Mouse (Mus musculus): ENCODE measurements around the gene Apoc4. TPM values are rescaled to one million over a fixed set of nuclear protein-coding genes. Genes with fewer than 3 reads are reported as not detected.

The Apoc4 gene
- not detected in 2 replicates for polyA plus RNA-seq (2021; fragmentation: Nextera tagmentation)
- long read RNA-seq, experiment 1, result 0 reads
- long read RNA-seq, experiment 2, result 0 reads

DNA sequence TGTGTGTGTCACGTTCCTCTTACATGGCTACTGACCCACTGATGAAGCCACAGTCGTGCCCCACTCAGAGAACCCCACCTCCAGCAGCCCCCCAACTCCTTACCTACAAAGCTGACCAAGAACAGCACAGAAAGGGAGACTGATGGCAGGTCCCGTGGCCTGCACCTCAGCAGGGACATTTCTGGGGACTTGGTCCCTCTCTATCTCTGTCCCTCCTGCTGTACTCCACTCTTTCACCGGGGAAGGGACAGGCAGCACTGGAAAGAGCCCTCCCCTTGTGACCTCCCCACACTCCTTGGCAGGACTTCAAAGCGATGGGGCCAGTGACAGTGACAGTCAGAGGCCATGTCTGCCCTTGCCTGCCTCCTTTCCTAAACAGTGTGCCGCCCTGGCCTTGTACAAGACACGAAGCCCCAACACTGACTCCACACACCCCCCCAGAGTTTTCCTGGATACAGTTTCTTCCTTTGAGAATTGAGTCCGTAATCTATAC, at the start of gene Apoc4, which contains the start of gene Gm44805:
Gene Apoc4, minus strand, starts transcription at position 278 of the 493 bp plus-strand sequence.
Gene Gm44805, minus strand, starts transcription at position 222 of the 493 bp plus-strand sequence.

DNA sequence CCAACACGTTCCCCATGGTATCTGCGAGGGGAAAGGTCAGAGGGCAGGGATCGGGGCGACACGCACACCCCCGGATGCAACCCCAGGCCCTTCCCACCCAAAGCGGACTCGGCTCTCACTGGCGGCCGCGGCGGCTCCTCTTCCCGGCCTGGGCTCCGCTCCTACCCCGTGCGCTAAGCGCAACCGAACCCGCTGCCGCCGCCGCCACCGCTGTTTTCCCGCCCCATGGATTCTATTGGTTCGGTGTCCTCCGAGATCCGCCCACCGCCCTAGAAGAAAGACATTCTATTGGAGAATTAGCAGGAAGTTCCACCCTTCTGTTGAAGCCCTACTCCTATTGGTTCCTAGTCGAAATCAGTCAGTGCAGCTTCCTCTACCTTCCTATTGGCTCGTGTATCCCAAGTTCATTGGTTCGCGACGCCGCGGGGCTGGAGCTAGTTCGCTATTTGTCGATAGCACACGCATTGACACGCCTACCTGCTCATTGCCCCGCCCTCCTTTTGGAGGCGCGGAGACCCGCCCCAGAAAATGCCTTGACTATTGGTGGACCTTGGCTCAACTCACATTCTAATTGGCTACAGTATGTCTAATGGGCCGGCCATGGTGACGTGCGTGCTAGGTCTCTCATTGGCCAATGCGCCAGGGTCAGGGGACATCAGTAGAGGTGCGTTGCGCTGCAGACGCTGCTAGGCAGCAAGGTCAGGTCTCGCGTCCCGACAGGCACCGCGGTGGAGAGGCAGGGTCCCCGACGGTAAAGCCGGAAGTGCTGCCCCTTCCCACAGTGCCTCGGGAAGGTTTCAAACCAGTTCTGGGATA, 34.2 kb upstream of the Apoc4 start, which contains the start of gene Tomm40:
Gene Tomm40, minus strand, starts transcription at position 200 of the 816 bp plus-strand sequence.

DNA sequence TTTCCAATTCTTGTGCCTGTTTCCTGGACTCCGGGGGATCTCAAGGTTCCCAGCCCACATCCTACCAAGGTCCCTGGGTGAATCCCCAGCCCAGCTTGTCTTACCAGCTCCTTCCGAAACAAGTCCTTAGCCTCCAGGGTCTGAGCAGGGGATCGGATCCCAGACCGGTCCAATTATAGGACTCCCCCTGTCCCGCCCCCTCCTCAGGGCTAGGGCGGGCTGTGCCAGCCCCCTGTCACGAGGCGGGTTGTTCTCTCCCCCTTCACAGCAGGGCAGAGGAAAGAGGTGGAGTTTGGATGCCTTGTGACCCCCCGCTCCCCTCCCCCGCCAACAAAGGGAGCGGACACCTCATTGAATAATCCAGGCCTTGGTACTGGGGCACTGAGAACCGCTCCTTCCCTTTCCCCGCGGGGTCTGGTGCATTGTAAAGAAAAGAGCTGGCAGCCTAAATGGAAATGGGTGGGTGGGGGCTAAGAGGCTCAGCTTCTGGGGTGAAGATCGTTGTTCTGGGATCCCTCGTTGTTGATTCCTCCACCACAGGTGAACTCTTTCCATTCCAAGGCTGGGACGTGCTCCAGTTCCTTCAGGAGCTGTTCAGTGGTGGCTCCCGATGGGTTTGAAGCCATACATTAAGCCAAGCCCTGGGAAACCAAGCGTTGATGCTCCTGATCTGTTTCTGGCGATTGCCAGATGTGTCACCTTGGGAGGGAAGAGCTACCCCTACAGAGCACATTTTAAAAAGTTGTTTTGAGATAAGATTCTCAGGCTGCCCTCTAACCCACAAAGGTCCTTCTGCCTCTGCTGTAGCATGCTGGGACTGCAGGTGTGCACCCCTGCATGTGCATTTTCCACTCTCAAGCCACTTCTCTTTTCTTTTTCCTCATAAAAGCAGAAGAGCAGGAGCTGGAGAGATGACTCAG, 17.9 kb upstream of the Apoc4 start, which contains the start of gene Apoe:
Gene Apoe, minus strand, starts transcription at position 282 of the 920 bp plus-strand sequence.

DNA sequence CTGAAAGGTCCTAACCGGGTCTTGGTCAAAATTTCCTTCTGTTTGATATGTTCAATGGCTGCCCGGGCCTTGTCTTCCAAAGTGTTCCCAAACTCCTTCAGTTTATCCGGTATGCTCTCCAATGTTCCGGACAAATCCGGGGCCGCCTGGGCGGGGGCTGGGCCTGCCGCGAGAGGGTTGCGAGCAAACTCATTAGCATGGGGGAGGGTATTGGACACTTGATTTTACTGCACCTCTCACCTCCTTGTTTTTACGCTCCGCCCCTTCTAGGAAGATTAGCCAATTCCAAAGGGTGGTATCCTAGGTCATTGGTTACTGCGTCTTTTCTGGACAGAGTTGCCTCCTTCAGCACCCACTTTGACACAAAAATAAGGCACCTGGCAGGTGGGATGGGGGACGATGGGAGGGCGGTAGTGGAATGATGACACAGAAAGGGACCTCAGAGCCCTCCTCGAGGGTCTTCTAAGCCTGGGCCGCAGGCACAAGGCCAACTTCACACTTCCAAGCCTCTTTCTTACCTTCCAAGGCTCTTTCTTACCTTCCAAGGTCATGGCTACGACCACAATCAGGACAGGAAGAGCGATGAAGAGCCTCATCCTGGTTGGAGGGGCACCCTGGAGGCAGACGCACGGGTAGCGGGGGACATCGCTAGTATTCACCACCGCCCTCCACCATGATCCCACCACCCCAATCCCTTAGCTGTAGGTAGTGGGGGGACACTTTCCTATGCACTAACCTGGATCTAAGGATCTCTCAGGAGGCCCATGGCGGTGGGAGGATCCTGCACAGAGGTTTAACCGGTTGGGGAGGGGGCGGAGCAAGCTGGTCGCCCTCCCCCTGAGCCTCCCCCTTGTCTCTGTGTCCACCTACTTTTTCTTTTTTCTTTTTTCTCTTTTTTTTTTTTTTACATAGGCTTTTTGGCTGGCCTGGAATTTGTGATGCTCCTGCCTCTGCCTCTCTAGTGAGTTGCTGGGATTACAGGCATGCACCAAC, 10.9 kb upstream of the Apoc4 start, which contains the start of gene Apoc1:
Gene Apoc1, minus strand, starts transcription at position 788 of the 993 bp plus-strand sequence.

DNA sequence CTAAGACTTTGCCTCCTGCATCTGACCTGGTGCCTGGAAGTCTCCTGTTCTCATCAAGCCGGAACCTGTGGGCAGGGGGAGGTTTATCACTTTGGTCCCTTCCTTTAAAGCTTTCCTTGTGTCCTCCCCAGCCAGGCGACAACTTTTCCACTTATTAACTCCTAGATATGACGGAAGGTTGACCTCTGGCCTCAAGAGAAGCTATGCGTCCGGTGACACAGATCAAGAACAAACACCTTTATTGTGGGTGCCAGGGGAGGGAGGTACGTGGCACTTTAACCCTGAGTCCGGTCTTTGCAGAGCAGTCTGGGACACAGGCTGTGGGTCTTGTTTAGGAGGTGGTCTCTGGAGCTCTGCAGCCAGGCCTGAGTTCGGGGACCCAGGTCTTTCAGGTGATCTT, 3.4 kb downstream of the Apoc4 start, which contains the start of gene Apoc2:
Gene Apoc2, minus strand, starts transcription at position 70 of the 400 bp plus-strand sequence.

DNA sequence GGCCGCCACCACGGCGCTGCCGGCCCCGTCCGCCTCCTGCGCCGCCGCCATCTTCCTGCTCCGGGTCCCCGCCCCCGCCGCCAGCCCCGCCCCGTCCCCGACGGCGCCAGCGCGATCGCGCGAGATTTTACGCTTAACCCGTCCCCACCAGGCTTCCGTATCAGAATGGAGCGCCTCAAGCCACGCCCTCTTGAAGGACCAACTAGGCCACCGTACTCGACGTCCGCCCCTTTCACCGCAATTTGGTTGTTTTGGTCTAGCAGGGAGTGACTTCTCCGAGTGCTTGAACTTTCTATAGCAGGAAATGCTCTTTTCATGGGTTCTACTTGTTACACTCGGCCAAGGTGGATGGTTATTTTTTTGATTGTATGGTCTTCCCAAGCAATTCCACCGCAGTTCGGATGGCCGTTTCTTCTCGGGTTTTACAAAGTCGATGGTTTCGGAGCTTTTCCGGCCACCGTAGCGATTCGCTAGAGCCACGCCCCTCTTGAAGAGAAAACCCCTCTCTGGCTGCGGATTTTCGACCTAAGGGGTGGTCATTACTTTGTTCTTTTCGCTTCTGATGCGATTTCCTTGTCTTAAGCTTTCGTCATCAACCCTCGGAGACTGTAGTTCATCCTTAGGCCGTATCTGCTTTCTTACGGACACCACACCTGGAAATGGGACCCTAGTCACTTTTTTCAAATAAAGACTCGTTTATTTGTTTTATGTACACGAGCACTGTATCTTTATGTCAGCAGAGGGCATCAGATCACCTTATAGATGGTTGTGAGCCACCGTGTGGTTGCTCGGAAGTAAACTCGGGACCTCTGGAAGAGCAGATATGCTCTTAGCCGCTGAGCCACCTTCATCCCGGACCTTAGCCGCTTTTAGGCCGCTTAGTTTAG, 16.1 kb downstream of the Apoc4 start, which contains the start of gene Clptm1:
Gene Clptm1, minus strand, starts transcription at position 79 of the 887 bp plus-strand sequence.

DNA sequence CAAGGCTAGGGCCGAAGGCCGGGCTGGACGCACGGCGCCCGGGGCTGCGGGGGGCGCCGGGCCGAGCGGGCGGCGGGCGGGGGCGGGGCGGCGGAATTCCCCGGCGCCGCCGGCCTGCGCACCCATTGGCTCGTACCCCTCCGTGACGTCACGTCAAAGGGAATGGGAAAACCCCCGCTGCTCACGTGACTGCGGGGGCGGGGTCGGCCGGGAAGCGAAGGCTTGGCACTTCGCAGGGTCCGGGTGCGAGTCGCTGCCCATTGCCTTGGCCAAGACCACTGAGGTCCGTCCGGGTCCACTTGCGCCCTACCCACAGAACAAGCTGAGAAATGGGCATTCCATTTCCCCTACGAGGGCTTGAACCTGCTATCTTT, 51.9 kb downstream of the Apoc4 start, which contains the start of gene Relb:
Gene Relb, minus strand, starts transcription at position 78 of the 374 bp plus-strand sequence.

Other genes starting within 250 kb of the Apoc4 start
- 6.0 and 12.2 TPM in 2 replicates for gene Mark4, start 222.7 kb downstream of the Apoc4 start, polyA plus RNA-seq (2021; fragmentation: Nextera tagmentation)
- 0.25 and 0.54 TPM in 2 replicates for gene Exoc3l2, start 218.1 kb downstream of the Apoc4 start, polyA plus RNA-seq (2021; fragmentation: Nextera tagmentation)
- gene Bloc1s3, start 173.1 kb downstream of the Apoc4 start, polyA plus RNA-seq (2021; fragmentation: Nextera tagmentation), result 3.6 and 3.8 TPM in 2 replicates
- gene Trappc6a, start 173.1 kb downstream of the Apoc4 start, polyA plus RNA-seq (2021; fragmentation: Nextera tagmentation), result 37.7 and 37.9 TPM in 2 replicates
- gene Nkpd1, start 163.6 kb downstream of the Apoc4 start, polyA plus RNA-seq (2021; fragmentation: Nextera tagmentation), result 1.3 and 2.3 TPM in 2 replicates
- gene Ppp1r37, start 118.4 kb downstream of the Apoc4 start, polyA plus RNA-seq (2021; fragmentation: Nextera tagmentation), result 2.7 and 31.4 TPM in 2 replicates
- 3.1 and 3.6 TPM in 2 replicates for gene Zfp296, start 104.2 kb downstream of the Apoc4 start, polyA plus RNA-seq (2021; fragmentation: Nextera tagmentation)
- gene Gemin7, start 103.9 kb downstream of the Apoc4 start, polyA plus RNA-seq (2021; fragmentation: Nextera tagmentation), result 140 and 141 TPM in 2 replicates
- gene Clasrp, start 77.0 kb downstream of the Apoc4 start, polyA plus RNA-seq (2021; fragmentation: Nextera tagmentation), result 9.7 and 15.1 TPM in 2 replicates
- gene Relb, start 52.0 kb downstream of the Apoc4 start, polyA plus RNA-seq (2021; fragmentation: Nextera tagmentation), result 5.7 and 8.2 TPM in 2 replicates
- gene Clptm1, start 16.4 kb downstream of the Apoc4 start, polyA plus RNA-seq (2021; fragmentation: Nextera tagmentation), result 86.9 and 119 TPM in 2 replicates
- gene Apoc2, start 3.5 kb downstream of the Apoc4 start, polyA plus RNA-seq (2021; fragmentation: Nextera tagmentation), result not detected in 2 replicates
- gene Gm44805, start 56 bp downstream of the Apoc4 start, polyA plus RNA-seq (2021; fragmentation: Nextera tagmentation), result not detected in 2 replicates
- gene Apoc1, start 11.2 kb upstream of the Apoc4 start, polyA plus RNA-seq (2021; fragmentation: Nextera tagmentation), result 1.7 and 5.7 TPM in 2 replicates
- gene Apoe, start 17.7 kb upstream of the Apoc4 start, polyA plus RNA-seq (2021; fragmentation: Nextera tagmentation), result 7,501 and 8,830 TPM in 2 replicates
- 148 and 163 TPM in 2 replicates for gene Tomm40, start 34.0 kb upstream of the Apoc4 start, polyA plus RNA-seq (2021; fragmentation: Nextera tagmentation)
- 5.5 and 5.7 TPM in 2 replicates for gene Nectin2, start 69.0 kb upstream of the Apoc4 start, polyA plus RNA-seq (2021; fragmentation: Nextera tagmentation)
- gene Bcam, start 89.5 kb upstream of the Apoc4 start, polyA plus RNA-seq (2021; fragmentation: Nextera tagmentation), result 6.3 and 14.9 TPM in 2 replicates
- gene Cblc, start 115.3 kb upstream of the Apoc4 start, polyA plus RNA-seq (2021; fragmentation: Nextera tagmentation), result 0.18 TPM in 1 of 2 replicates, not detected in the other
- 0.25 and 0.68 TPM in 2 replicates for gene Bcl3, start 141.3 kb upstream of the Apoc4 start, polyA plus RNA-seq (2021; fragmentation: Nextera tagmentation)
- gene Gm19345, start 170.5 kb upstream of the Apoc4 start, polyA plus RNA-seq (2021; fragmentation: Nextera tagmentation), result 3.5 and 4.1 TPM in 2 replicates
- 0.09 TPM in 1 of 2 replicates, not detected in the other for gene Ceacam16, start 179.8 kb upstream of the Apoc4 start, polyA plus RNA-seq (2021; fragmentation: Nextera tagmentation)
- not detected in 2 replicates for gene Ceacam19, start 206.5 kb upstream of the Apoc4 start, polyA plus RNA-seq (2021; fragmentation: Nextera tagmentation)
- gene Pvr, start 239.7 kb upstream of the Apoc4 start, polyA plus RNA-seq (2021; fragmentation: Nextera tagmentation), result 1.2 and 1.4 TPM in 2 replicates

All from left cerebral cortex, adult 6 months (tissue).